Mouse (Mus musculus) hindbrain, embryonic 11.5 days (tissue): ENCODE results near the gene Acp5. TPM values are rescaled to one million over a fixed set of nuclear protein-coding genes. Genes with fewer than 3 reads are reported as not detected.
A peak's percentile ranks its signal among the peaks of the same experiment; 100 is the strongest.

ENCODE experiments used
- ATAC-seq: fragments of 200-750 bp; cut with Nextera tagmentation; 2 replicates; pipeline ENCODE4 v1.8.0; 2017; ENCODE audit warnings: mild to moderate bottlenecking, moderate TSS enrichment, moderate library complexity; ENCODE audit not compliant: low FRiP score
- DNase-seq: peaks from one replicate; pipeline ENCODE4 v3.0.0-alpha.2; 2015; ENCODE audit warnings: low spot score
- H3K27ac ChIP-seq: fragments of 300-500 bp; sonication (generic); 2 replicates; pipeline ENCODE4 v1.5.1; 2014; ENCODE audit warnings: mild to moderate bottlenecking, low read depth, low read length
- H3K27me3 ChIP-seq: fragments of 300-500 bp; sonication (generic); 2 replicates; pipeline ENCODE4 v1.6.1; 2014; ENCODE audit warnings: mild to moderate bottlenecking, low read length, moderate library complexity, mixed read lengths; ENCODE audit not compliant: control insufficient read depth, insufficient read depth
- H3K36me3 ChIP-seq: fragments of 300-500 bp; sonication (generic); 2 replicates; pipeline ENCODE4 v1.6.1; 2014; ENCODE audit warnings: mild to moderate bottlenecking, low read length, moderate library complexity, mixed read lengths; ENCODE audit not compliant: control insufficient read depth, insufficient read depth
- H3K4me1 ChIP-seq: fragments of 300-500 bp; sonication (generic); replicated peaks from 2 replicates; pipeline ENCODE4 v1.6.1; 2014; ENCODE audit warnings: low read length, mixed read lengths; ENCODE audit not compliant: control insufficient read depth, insufficient read depth
- H3K4me2 ChIP-seq: fragments of 300-500 bp; sonication (generic); replicated peaks from 2 replicates; pipeline ENCODE4 v1.6.1; 2014; ENCODE audit warnings: mild to moderate bottlenecking, low read depth, low read length
- H3K4me3 ChIP-seq: fragments of 300-500 bp; sonication (generic); 2 replicates; pipeline ENCODE4 v1.5.1; 2014; ENCODE audit warnings: low read depth, low read length
- H3K9ac ChIP-seq: fragments of 300-500 bp; sonication (generic); 2 replicates; pipeline ENCODE4 v1.6.1; 2014; ENCODE audit warnings: low read depth, low read length
- H3K9me3 ChIP-seq: fragments of 300-500 bp; sonication (generic); 2 replicates; pipeline ENCODE4 v1.6.1; 2016; ENCODE audit warnings: low read length; ENCODE audit not compliant: control insufficient read depth
- WGBS: fragments of 180-500 bp; shearing (Covaris S2); extraction: QIAGEN DNeasy Blood & Tissue Kit; methylation state at CpG from one replicate; pipeline ENCODE4 v1.1.7; 2014; 5-methylcytosine and 5-hydroxymethylcytosine counted together
- polyA plus RNA-seq: library from polyadenylated mRNA; unstranded; fragments of >200 nt; fragmentation: Nextera tagmentation; extraction: Ambion mirVana; gene quantifications from 2 replicates; pipeline ENCODE4 v1.2.1, GENCODE M21; 2014

Gene Acp5
- polyA plus RNA-seq, 1 experiment from 2014 or later = 18.7 TPM

- no peaks in the 10 kb centered on the region for H3K9me3 ChIP-seq
- DNase-seq = no peak
- peaks cover 7% of the 10 kb centered on the region; the same call in 1 of the 2 replicates for H3K4me1 ChIP-seq
- no peak for ATAC-seq
- H3K4me3 ChIP-seq = no peak overlapping the region
- H3K4me2 ChIP-seq = no peak overlapping the region
- no peaks in the 10 kb centered on the region for H3K27me3 ChIP-seq
- no peaks in the 10 kb centered on the region for H3K36me3 ChIP-seq
- H3K27ac ChIP-seq = no peak overlapping the region
- WGBS = 85% methylated on average over 4 of the region's 4 CpGs
- no peak overlapping the region for H3K9ac ChIP-seq
Observed at GRCm38 (mm10) chr9:22119543-22119942, 16.0 kb downstream of the Acp5 start.

- DNase-seq (peak; percentile 62), ATAC-seq (no peak)
- Histone ChIP-seq H3K9me3 (no peaks in the 10 kb centered on the region), H3K4me3 (peak overlapping the region; percentile 85), H3K4me1 (peaks cover 7% of the 10 kb centered on the region; the same call in 1 of the 2 replicates), H3K27me3 (no peaks in the 10 kb centered on the region), H3K9ac (peak overlapping the region; percentile 96; the same call in 1 of the 2 replicates), H3K4me2 (peak overlapping the region; percentile 81), H3K27ac (no peak overlapping the region), H3K36me3 (0 out of 2 replicates have a peak, but pooled peaks cover under 1% of the 10 kb centered on the region)
- 43% methylated on average over 10 of the region's 10 CpGs for WGBS
Observed at GRCm38 (mm10) chr9:22117754-22118456, 17.6 kb downstream of the Acp5 start.

GRCm38 (mm10) chr9:22116740-22117426 lies 18.6 kb downstream of the Acp5 start, which contains the start of gene Elof1:
Gene Elof1 (minus strand): TSS chr9:22117172.
- H3K27ac ChIP-seq = peak within 1 kb of the TSS; percentile 65
- H3K9me3 ChIP-seq = no peaks in the 10 kb centered on the region
- H3K27me3 ChIP-seq = no peaks in the 10 kb centered on the region
- peak within 1 kb of the TSS; percentile 85 for H3K4me3 ChIP-seq
- H3K9ac ChIP-seq = peak within 1 kb of the TSS; percentile 96
- H3K36me3 ChIP-seq = peaks cover 2% of the 10 kb centered on the region; the same call in 1 of the 2 replicates
- peaks cover 7% of the 10 kb centered on the region; the same call in 1 of the 2 replicates for H3K4me1 ChIP-seq
- peak; percentile 97 for DNase-seq
- WGBS = 0% methylated on average over 51 of the region's 52 CpGs
- peak; percentile 95 for ATAC-seq
- peak within 1 kb of the TSS; percentile 81 for H3K4me2 ChIP-seq

- Histone ChIP-seq H3K4me1 (peaks cover 7% of the 10 kb centered on the region; the same call in 1 of the 2 replicates), H3K4me3 (peak overlapping the region; percentile 85), H3K36me3 (peaks cover 8% of the 10 kb centered on the region; the same call in 1 of the 2 replicates), H3K27me3 (no peaks in the 10 kb centered on the region), H3K27ac (peak overlapping the region; percentile 65; the same call in 1 of the 2 replicates), H3K9ac (peak overlapping the region; percentile 96), H3K4me2 (peak overlapping the region; percentile 81), H3K9me3 (no peaks in the 10 kb centered on the region)
- no peak for ATAC-seq
- WGBS = 25% methylated on average over 15 of the region's 15 CpGs
- DNase-seq = peak; percentile 43
Observed at GRCm38 (mm10) chr9:22116086-22116485, 19.4 kb downstream of the Acp5 start.

GRCm38 (mm10) chr9:22115635-22116034 lies 19.9 kb downstream of the Acp5 start:
- H3K4me3 ChIP-seq = no peak overlapping the region; the same call in 1 of the 2 replicates

GRCm38 (mm10) chr9:22108194-22108593 lies 27.3 kb downstream of the Acp5 start:
- H3K4me1 ChIP-seq = no peaks in the 10 kb centered on the region
- no peaks in the 10 kb centered on the region for H3K27me3 ChIP-seq
- H3K4me3 ChIP-seq = no peak overlapping the region
- H3K36me3 ChIP-seq = peaks cover 11% of the 10 kb centered on the region; the same call in 1 of the 2 replicates
- H3K9ac ChIP-seq = no peak overlapping the region
- WGBS = 94% methylated on average over 9 of the region's 9 CpGs
- H3K27ac ChIP-seq = no peak overlapping the region
- no peak overlapping the region for H3K4me2 ChIP-seq
- H3K9me3 ChIP-seq = no peaks in the 10 kb centered on the region
- DNase-seq (no peak), ATAC-seq (no peak)

More at GRCm38 (mm10) chr9:22115635-22116034, 19.9 kb downstream of the Acp5 start:
- no peaks in the 10 kb centered on the region for H3K9me3 ChIP-seq
- DNase-seq (no peak), ATAC-seq (no peak)
- peak overlapping the region; percentile 96 for H3K9ac ChIP-seq
- H3K4me2 ChIP-seq = peak overlapping the region; percentile 81
- H3K27ac ChIP-seq = no peak overlapping the region; the same call in 1 of the 2 replicates
- no peaks in the 10 kb centered on the region for H3K27me3 ChIP-seq
- 87% methylated on average over 4 of the region's 4 CpGs for WGBS
- H3K4me1 ChIP-seq = peaks cover 7% of the 10 kb centered on the region; the same call in 1 of the 2 replicates
- peaks cover 8% of the 10 kb centered on the region; the same call in 1 of the 2 replicates for H3K36me3 ChIP-seq

GRCm38 (mm10) chr9:22099922-22100321 lies 35.6 kb downstream of the Acp5 start:
- Histone ChIP-seq H3K9me3 (no peaks in the 10 kb centered on the region), H3K27me3 (peaks cover 24% of the 10 kb centered on the region), H3K4me3 (no peak overlapping the region), H3K27ac (no peak overlapping the region), H3K36me3 (no peaks in the 10 kb centered on the region), H3K9ac (no peak overlapping the region), H3K4me2 (no peak overlapping the region), H3K4me1 (peaks cover 3% of the 10 kb centered on the region; the same call in 1 of the 2 replicates)
- ATAC-seq = no peak
- no peak for DNase-seq
- 4% methylated on average over 18 of the region's 18 CpGs for WGBS

GRCm38 (mm10) chr9:22098993-22099696 lies 36.4 kb downstream of the Acp5 start, which contains the start of gene Cnn1:
Gene Cnn1 (plus strand): TSS chr9:22099216.
- ATAC-seq (no peak), DNase-seq (no peak)
- Histone ChIP-seq H3K4me3 (no peak within 1 kb of the TSS), H3K36me3 (no peaks in the 10 kb centered on the region), H3K27ac (no peak within 1 kb of the TSS), H3K4me2 (no peak within 1 kb of the TSS), H3K27me3 (peaks cover 24% of the 10 kb centered on the region), H3K9ac (no peak within 1 kb of the TSS), H3K9me3 (no peaks in the 10 kb centered on the region), H3K4me1 (peaks cover 3% of the 10 kb centered on the region; the same call in 1 of the 2 replicates)
- 8% methylated on average over 14 of the region's 14 CpGs for WGBS
